Mouse (Mus musculus) small intestine, adult 2 months (tissue): ENCODE results near the gene Cyp17a1. TPM values are rescaled to one million over a fixed set of nuclear protein-coding genes. Genes with fewer than 3 reads are reported as not detected.

ENCODE experiments used
- H3K27ac ChIP-seq: fragments of 200-500 bp; 2 replicates; pipeline ENCODE4 v1.5.1; 2012; ENCODE audit warnings: low read depth, low read length, control low read depth, inconsistent platforms; ENCODE audit not compliant: insufficient read depth
- H3K27me3 ChIP-seq: fragments of 200-500 bp; 2 replicates; pipeline ENCODE4 v1.6.1; 2012; ENCODE audit warnings: mild to moderate bottlenecking, moderate library complexity, low read length, inconsistent platforms; ENCODE audit not compliant: control insufficient read depth, insufficient read depth
- H3K36me3 ChIP-seq: fragments of 200-500 bp; 2 replicates; pipeline ENCODE4 v1.6.1; 2012; ENCODE audit warnings: mild to moderate bottlenecking, low read length, control low read depth, inconsistent platforms; ENCODE audit not compliant: control insufficient read depth, insufficient read depth
- H3K4me1 ChIP-seq: fragments of 200-500 bp; 2 replicates; pipeline ENCODE4 v1.6.1; 2012; ENCODE audit warnings: low read length, inconsistent platforms, mixed read lengths; ENCODE audit not compliant: control insufficient read depth, insufficient read depth, insufficient read length
- H3K4me3 ChIP-seq: fragments of 200-500 bp; 2 replicates; pipeline ENCODE4 v1.5.1; 2012; ENCODE audit warnings: low read depth, mild to moderate bottlenecking, control low read depth, inconsistent platforms, low read length, moderate library complexity
- CTCF ChIP-seq: fragments of 200-500 bp; IDR thresholded peaks from 2 replicates; pipeline ENCODE4 v1.5.1; 2012; ENCODE audit warnings: low read depth, mild to moderate bottlenecking, control low read depth, inconsistent platforms, low read length, moderate library complexity, mixed read lengths; ENCODE audit not compliant: insufficient replicate concordance, insufficient read length; ENCODE audit errors: extremely low read depth
- POLR2A ChIP-seq: fragments of 200-500 bp; IDR thresholded peaks from 2 replicates; pipeline ENCODE4 v1.6.1; 2012; ENCODE audit warnings: low read depth, mild to moderate bottlenecking, control low read depth, inconsistent platforms, low read length, moderate library complexity
- WGBS: fragments of 180-500 bp; shearing (Covaris S2); methylation state at CpG from one replicate; pipeline ENCODE4 v1.1.7; 2018; 5-methylcytosine and 5-hydroxymethylcytosine counted together
- polyA plus RNA-seq: library from polyadenylated mRNA; depleted of rRNA; stranded (reverse); fragments of >200 nt; gene quantifications from 2 replicates; pipeline ENCODE4 v1.2.3, GENCODE M21; 2012

Cyp17a1 gene
- polyA plus RNA-seq, 1 experiment = 0.95 TPM

DNA sequence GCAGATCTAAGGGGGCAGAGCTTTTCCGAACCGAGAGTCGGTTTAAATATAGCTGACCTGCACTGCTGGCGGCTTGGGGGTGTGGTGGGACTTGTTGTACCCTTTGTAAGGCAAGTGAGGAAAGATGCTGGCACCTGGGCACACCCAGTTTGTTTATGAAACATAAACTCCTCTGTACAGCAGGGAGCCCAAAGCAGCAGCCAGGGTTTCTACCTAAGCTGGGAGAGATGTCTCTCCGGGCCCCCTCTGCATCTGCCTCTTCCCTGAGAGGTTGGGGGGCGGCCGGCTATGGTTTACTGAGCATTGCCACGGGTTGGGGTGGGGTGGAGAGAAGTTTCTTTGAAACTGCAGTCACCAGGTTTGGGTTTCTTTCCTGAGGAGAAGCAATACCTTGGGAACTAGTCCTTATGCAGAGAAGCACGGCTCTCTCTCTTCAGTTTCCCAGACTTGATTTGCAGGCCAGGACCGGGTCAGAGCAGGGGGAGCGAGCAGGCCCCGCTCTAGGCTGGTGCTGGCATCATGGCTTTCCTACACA is 50.2 kb downstream of the Cyp17a1 start:
- no peak overlapping the region for H3K4me3 ChIP-seq
- 64% methylated on average over 12 of the region's 12 CpGs for WGBS
- H3K27ac ChIP-seq = peak overlapping the region; percentile 38
- no peaks in the 10 kb centered on the region for H3K27me3 ChIP-seq
- TF ChIP-seq CTCF (no peak), POLR2A (no peak)
- peaks cover 5% of the 10 kb centered on the region; the same call in 1 of the 2 replicates for H3K36me3 ChIP-seq
- peaks cover 2% of the 10 kb centered on the region; the same call in 1 of the 2 replicates for H3K4me1 ChIP-seq

DNA sequence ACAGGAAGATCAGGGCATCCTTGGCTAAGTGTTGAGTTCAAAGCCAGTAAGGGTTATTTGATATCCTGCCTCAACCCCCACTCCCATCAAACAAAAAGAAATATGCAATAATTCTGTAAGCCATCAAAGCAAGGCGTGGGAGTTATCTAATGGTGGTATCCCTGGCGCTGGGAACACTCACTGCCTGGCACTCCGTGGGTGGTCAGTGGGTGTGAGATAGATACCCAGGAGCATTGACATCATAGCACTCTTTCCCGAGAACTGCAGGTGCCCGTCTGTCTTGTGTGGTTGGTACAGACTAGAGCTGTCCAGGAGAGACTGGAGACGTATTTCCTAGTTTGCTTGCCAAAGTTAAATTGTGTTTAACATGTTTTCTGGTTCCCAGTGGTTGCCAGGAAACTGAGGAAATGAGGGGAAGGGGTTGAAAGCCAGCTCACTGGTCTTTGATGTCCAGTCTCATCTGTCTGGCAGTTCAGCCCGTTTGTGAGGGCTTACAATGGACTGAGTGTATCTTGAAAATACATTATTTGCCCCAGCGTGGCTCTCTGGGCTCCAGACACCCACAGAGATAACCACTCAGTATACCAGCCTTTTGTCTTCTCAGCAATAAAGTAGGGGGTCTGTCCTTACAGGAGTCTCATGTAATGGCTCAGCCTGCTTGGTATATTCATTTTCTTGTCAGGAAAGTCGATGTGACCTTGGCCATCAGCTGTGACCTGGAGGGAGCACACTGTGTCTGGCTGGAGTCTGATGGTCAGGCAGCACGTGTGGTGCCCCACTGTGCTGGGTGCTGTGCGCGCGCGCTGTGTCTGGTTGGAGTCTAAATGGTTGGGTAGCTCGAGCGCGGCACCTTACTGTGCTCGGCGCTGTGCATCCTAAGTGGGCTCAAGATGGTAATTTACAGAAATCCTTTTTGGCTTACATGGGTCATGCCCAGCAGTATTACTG is 51.5 kb downstream of the Cyp17a1 start:
- no peak overlapping the region for H3K27ac ChIP-seq
- 77% methylated on average over 19 of the region's 19 CpGs for whole genome bisulfite sequencing
- no peak for TF ChIP-seq CTCF
- no peak for TF ChIP-seq POLR2A
- H3K4me1 ChIP-seq = peaks cover 2% of the 10 kb centered on the region; the same call in 1 of the 2 replicates
- H3K27me3 ChIP-seq = no peaks in the 10 kb centered on the region
- peaks cover 5% of the 10 kb centered on the region; the same call in 1 of the 2 replicates for H3K36me3 ChIP-seq
- no peak overlapping the region for H3K4me3 ChIP-seq

DNA sequence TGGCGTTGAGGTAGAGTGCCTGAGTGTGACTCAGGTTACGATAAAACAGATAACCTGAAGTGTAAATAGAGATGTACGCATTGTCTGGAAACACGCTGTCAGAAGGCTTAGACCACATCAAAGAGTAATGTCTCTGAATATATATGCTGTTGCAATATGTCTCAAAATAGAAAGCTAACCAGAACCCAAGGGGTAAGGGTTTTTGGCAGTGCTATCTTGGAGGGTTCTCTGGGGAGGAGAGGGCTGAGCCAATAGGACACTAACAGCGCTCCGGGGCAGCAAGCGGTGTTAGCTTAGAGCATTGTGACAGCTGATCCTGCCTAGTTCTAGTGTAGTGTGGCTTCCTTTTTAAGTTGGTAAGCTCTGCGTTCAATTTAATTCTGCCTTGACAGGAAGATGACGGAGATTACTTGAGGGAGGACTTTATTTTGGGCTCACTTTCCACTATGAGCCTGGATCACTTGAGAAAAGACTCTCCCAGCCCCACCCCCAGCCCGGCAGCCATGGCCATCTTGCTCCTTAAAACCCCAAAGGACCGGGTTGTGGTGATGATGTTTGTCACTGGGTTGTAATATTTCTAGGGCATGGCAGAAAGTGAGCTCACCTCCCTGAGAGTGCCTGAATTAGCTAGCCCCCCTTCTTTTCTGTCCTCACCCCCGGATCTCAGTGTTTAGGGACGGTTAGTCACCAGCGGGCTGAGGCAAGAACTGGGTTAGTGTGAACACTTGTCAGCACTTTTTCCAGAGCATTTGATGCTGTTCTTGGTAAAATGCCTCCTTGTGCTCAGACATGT is 52.8 kb downstream of the Cyp17a1 start:
- 74% methylated on average over 14 of the region's 14 CpGs for WGBS
- Histone ChIP-seq H3K4me1 (peaks cover 2% of the 10 kb centered on the region; the same call in 1 of the 2 replicates), H3K4me3 (no peak overlapping the region), H3K27me3 (no peaks in the 10 kb centered on the region), H3K36me3 (peaks cover 3% of the 10 kb centered on the region; the same call in 1 of the 2 replicates), H3K27ac (no peak overlapping the region)
- no peak for TF ChIP-seq POLR2A
- no peak for TF ChIP-seq CTCF

DNA sequence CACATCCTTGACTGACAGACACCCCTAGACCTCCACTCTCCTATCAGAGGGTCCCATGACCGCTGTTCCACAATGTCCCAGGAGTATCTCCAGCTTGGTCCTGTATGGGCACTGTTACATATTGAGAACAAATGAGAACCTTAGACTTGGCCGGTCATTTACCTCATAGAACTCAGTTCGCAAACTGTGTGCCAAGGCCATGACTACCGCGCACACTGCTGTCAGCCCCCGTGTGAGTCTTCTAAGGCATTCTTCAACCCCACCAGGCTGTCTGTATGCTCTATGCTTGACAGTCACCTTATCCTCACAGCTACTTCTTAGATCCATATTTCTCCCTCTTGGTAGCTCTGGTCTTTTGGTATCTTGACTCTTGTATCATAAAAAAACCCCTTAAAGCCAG is 53.5 kb downstream of the Cyp17a1 start:
- Histone ChIP-seq H3K4me1 (peaks cover 2% of the 10 kb centered on the region; the same call in 1 of the 2 replicates), H3K27ac (no peak overlapping the region), H3K4me3 (no peak overlapping the region), H3K36me3 (peaks cover 6% of the 10 kb centered on the region; the same call in 1 of the 2 replicates), H3K27me3 (no peaks in the 10 kb centered on the region)
- TF ChIP-seq CTCF (no peak), POLR2A (no peak)
- WGBS = 94% methylated on average over 6 of the region's 6 CpGs

DNA sequence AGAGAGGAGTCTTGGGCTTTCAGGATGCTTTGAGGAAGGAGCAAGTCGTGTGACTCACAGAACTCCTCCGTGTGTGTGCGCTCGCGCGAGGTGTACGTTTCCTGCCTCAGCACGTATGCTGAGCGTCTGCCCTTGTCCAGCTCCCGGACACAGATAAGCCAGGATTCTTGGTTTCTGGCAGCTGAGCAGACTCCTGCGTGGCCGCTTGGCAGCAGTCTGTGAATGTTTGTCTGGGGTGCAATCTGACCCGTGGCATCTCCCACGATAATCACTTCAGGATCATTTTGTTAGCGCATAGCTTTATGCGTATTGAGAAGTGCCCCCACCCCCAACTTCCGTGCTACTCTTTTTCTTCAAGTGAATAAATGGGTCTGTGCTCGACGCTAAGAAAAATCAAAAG is 54.0 kb downstream of the Cyp17a1 start:
- Histone ChIP-seq H3K27me3 (no peaks in the 10 kb centered on the region), H3K4me3 (no peak overlapping the region), H3K27ac (no peak overlapping the region), H3K36me3 (peaks cover 7% of the 10 kb centered on the region; the same call in 1 of the 2 replicates), H3K4me1 (peaks cover 2% of the 10 kb centered on the region; the same call in 1 of the 2 replicates)
- WGBS = 75% methylated on average over 19 of the region's 19 CpGs
- TF ChIP-seq POLR2A (no peak), CTCF (no peak)

DNA sequence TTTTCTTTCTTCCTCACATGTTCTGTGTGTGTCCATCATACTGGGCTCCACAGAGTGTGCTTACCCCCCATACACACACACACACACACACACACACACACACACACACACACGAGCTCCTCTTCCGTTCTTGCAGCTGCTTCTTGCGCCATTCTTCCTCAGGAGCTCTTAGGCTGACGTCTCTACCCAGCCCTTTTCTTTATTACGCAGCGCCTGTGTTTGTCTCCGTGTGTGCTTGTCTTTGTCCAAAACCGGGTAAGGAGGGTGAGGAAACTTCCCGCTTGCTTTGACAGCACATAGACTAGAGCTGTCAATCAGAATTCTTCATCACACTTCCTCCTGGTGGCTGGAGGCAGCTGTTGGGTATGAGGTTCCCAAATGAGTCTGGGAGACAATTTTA is 54.6 kb downstream of the Cyp17a1 start:
- 58% methylated on average over 9 of the region's 9 CpGs for WGBS
- TF ChIP-seq CTCF (no peak), POLR2A (no peak)
- H3K27me3 ChIP-seq = no peaks in the 10 kb centered on the region

More for the DNA sequence above, 54.6 kb downstream of the Cyp17a1 start:
- Histone ChIP-seq H3K27ac (no peak overlapping the region), H3K4me1 (peaks cover 2% of the 10 kb centered on the region; the same call in 1 of the 2 replicates), H3K4me3 (no peak overlapping the region), H3K36me3 (peaks cover 13% of the 10 kb centered on the region; the same call in 1 of the 2 replicates)
